Mouse (Mus musculus) ovary, adult 18-20 months (tissue): Measurements from ENCODE around the gene Gigyf1.

ENCODE experiments used
- DNase-seq: peaks from one replicate; pipeline ENCODE4 v3.0.0; 2022; ENCODE audit warnings: low spot score, mixed read lengths

Gigyf1 gene

GRCm38 (mm10) chr5:137513951-137514721 lies 4.2 kb upstream of the Gigyf1 start:
- no peak for DNase-seq

GRCm38 (mm10) chr5:137514811-137515210 lies 3.5 kb upstream of the Gigyf1 start:
- DNase-seq: no peak

- no peak for DNase-seq
Observed at GRCm38 (mm10) chr5:137519691-137520550, 1.6 kb downstream of the Gigyf1 start.

- DNase-seq: no peak
Observed at GRCm38 (mm10) chr5:137521861-137522260, 3.5 kb downstream of the Gigyf1 start.

GRCm38 (mm10) chr5:137522711-137523110 lies 4.4 kb downstream of the Gigyf1 start:
- DNase-seq: no peak

GRCm38 (mm10) chr5:137523396-137524250 lies 5.3 kb downstream of the Gigyf1 start:
- DNase-seq: no peak

GRCm38 (mm10) chr5:137524251-137524515 lies 5.8 kb downstream of the Gigyf1 start:
- no peak for DNase-seq

- no peak for DNase-seq
Observed at GRCm38 (mm10) chr5:137524671-137525070, 6.3 kb downstream of the Gigyf1 start.

GRCm38 (mm10) chr5:137525511-137525910 lies 7.2 kb downstream of the Gigyf1 start:
- DNase-seq: no peak

GRCm38 (mm10) chr5:137526192-137526936 lies 8.0 kb downstream of the Gigyf1 start:
- no peak for DNase-seq

- no peak for DNase-seq
Observed at GRCm38 (mm10) chr5:137527413-137527812, 9.1 kb downstream of the Gigyf1 start.

GRCm38 (mm10) chr5:137528247-137528968 lies 10.1 kb downstream of the Gigyf1 start:
- DNase-seq: no peak

GRCm38 (mm10) chr5:137529221-137529995 lies 11.1 kb downstream of the Gigyf1 start:
- DNase-seq: no peak

GRCm38 (mm10) chr5:137530075-137530474 lies 11.7 kb downstream of the Gigyf1 start:
- no peak for DNase-seq

- no peak for DNase-seq
Observed at GRCm38 (mm10) chr5:137530588-137531413, 12.5 kb downstream of the Gigyf1 start.

GRCm38 (mm10) chr5:137531414-137532130 lies 13.2 kb downstream of the Gigyf1 start:
- no peak for DNase-seq

- no peak for DNase-seq
Observed at GRCm38 (mm10) chr5:137532131-137532807, 13.9 kb downstream of the Gigyf1 start.

- no peak for DNase-seq
Observed at GRCm38 (mm10) chr5:137532808-137533116, 14.4 kb downstream of the Gigyf1 start.
